Mouse (Mus musculus) 3134 (cell line): Measurements from ENCODE around the gene Snx29.
"Not testable (repeated sequence)": the region's sequence is repeated elsewhere in the genome, so short reads cannot be mapped to it uniquely, and the experiment has no call there.

Source experiments
- DNase-seq: peaks from one replicate; pipeline ENCODE4 v3.0.0-alpha.2; 2011; ENCODE audit warnings: low spot score; ENCODE audit not compliant: insufficient read length; ENCODE audit errors: extremely low read depth

Snx29 gene

DNA sequence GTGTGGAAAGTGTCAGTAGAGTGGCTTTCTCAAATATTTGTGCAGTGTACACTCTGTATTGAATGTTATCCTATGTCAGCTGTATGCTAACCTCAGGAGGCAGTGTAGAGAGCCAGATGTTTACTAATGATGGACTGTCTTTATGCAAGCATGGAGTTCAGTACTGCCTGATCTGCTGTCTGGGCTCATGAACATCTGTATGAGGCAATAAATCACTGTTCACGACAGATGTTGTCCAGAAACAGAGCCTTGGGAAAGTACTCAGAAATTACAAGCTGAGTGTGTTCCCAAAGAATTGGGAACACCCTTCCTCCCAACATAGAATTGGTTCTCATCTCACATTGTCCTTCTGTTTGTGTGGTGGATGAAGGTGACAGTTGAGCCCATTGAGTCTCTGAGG, 121.9 kb downstream of the Snx29 start:
- DNase-seq = no peak

DNA sequence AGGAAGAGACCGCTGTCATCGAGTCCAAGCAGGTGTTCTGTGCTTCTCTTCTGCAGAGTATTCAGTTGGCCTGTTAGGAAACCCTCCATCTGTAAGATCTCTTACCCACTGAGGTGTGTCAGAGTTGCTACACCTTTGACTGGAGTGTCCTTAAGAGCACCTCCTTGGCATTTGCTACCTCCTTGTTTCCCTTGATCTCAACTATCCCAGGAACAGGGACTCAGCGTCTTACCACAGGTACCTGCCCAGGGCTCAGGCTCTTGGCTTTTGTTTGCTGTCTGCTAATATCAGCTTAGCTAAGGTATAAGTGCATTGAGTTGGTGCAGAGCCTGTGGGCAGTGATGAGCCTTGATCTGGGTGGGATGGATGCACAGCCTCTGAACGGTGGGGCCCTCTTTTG, 124.3 kb downstream of the Snx29 start:
- DNase-seq = no peak

DNA sequence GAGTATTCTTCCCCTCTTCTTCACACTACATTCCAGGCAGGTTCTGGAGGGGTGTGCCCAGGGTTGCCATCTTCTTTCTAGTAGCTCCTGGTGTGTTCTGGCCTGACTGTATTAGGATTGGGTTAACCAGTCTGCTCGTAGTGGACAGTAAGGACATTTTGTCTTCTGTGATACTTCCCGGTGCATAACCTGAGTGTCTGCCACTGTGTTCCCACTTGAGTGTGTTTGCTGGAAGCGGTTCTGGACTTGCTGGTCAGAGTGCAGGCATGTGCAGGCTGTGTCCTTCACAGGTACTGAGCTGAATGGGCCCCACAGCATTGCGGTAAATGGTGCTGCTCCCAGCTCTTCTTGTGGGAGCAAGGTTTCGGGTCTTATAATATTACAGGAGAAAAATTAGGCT, 125.2 kb downstream of the Snx29 start:
- no peak for DNase-seq

DNA sequence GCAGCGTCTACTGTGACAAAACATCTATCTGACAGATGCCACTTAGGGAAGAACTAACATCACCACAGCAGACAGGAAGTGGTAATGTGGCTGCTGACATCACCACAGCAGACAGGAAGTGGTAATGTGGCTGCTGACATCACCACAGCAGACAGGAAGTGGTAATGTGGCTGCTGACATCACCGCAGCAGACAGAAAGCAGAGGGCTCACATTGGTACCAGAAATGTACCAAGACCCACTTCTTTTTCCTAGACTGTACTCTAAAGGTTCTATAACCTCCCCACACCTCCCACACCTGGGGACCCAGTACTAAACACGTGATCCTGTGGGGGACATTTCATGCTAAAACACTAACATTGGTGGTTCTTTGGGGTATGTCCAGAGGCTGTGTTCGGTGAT, 126.0 kb downstream of the Snx29 start:
- DNase-seq = not testable (repeated sequence)

DNA sequence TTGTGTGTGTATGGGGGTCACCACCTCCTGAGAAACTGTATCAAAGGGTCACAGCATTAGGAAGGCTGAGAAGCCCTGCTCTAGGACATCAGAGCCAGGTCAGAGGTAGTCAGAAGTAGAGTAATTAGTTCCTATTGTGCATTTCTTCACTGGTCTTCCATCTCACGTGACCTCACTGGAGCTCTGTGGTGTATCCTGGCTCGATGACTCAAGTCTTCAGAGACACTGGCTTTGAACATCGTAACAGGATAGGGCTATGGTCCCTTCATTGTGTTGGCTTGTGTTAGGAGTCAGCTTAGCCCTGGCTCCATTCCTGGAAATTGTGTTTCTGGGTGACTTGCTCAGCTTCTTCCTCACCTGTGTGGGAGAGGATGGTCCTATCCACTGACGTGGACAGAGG, 126.6 kb downstream of the Snx29 start:
- DNase-seq = no peak

DNA sequence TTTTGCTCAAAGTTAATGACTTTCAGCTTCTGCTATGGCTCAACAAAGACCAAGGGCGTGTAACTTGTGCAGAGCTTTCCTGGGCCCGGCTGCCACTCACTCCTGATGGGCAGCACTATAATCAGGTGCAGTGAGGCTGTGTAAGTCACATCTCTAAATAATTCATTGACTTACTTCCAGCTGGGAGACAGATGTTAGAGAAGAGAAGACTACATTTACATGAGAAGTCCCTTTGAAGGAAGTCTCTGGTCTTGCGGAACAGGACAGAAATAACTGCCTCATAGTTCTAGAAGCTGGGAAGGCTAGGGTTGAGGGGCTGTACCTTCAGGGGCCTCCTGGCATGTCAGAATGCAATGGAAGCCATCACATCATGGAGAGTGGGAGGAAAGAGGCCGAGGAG, 127.9 kb downstream of the Snx29 start:
- DNase-seq = no peak

DNA sequence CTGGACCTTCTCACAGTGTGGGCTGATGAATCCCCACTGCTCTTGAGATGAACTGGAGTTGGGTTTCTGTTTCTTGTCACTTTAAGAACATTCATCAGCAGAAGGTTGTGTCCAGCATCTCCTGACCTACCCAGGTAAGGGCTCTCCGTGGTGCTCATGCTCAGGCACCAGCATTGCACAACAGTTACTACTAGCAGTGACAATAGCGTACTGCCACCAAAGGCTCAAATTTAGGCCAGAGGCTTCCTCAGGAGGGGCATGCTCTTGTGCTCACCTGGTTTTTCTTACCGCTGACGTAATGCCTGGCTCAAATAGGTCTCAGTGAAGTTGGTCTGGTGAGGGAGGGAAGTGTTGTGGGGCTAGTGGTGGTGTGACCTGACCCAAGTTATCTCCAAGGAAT, 132.2 kb downstream of the Snx29 start:
- no peak for DNase-seq

DNA sequence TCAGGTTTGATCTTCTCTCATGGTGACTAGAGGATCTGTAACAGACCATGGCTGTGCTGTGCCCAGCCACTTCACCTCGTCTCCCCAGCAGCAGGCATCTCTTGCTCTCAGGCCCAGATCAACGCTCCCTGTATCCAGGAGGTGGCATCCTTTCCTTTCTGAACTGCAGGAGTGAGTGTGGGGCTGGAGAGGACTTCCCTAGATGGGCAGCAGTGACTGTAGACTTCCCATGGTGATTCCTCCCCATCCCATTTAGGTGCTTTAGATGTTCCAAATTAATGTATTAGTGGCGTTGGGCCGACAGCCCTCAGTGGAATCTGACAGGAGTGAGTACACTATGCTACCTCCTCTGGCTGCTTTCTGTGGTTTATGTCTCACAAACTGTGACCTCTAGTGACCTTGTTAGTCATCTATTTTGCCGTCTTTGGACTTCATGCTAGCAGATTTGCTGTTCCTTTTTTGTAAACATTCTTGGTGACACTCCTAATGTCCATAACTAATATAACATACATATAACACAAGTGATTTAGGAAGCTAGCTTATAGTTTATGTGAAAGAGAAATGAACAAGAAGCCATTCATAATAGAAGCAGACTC, 132.9 kb downstream of the Snx29 start:
- no peak for DNase-seq

DNA sequence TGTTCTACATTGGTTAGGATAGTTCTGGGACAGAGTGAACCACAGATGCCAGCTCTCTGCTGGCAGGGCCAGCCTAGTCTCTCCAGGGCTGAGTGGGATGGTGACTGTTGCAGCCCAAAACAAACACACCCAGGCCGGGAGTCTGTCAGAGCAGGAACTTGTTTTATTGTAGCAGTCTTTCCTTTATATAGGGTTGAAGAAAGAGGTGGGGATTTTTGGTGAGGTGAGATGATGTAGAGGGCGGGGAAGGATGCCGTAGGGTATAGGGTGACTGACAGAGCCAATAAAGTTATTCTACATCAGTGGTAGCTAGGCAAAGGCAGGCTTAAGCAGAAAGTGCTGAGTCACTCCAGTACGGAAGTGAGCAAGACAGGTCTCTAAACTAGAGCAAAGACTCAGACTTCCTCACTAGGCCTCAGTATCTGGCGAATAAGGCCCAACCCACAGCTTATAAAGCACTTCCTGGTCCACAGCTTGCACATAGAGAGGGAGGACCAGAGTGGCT, 133.5 kb downstream of the Snx29 start:
- peak; percentile 85 for DNase-seq

DNA sequence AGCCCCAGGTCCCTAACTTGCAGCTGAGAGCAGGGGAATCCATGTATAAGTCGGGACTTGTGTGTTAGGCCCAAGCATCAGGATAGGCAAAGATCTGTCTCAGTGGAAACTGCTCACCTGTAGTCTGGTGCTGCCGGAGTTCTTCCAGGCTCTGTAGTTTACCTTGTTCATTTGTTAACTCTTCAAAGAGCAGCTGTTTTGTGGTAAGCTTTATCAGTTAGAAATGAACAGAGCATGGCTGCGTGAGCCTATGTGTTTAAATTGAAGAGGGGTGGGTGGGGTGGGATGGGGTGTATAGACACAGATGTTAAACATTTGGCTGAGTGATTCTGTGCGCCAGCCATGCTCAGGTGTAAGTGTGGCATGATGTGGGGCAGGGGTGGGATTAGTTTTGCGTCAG, 134.4 kb downstream of the Snx29 start:
- no peak for DNase-seq

DNA sequence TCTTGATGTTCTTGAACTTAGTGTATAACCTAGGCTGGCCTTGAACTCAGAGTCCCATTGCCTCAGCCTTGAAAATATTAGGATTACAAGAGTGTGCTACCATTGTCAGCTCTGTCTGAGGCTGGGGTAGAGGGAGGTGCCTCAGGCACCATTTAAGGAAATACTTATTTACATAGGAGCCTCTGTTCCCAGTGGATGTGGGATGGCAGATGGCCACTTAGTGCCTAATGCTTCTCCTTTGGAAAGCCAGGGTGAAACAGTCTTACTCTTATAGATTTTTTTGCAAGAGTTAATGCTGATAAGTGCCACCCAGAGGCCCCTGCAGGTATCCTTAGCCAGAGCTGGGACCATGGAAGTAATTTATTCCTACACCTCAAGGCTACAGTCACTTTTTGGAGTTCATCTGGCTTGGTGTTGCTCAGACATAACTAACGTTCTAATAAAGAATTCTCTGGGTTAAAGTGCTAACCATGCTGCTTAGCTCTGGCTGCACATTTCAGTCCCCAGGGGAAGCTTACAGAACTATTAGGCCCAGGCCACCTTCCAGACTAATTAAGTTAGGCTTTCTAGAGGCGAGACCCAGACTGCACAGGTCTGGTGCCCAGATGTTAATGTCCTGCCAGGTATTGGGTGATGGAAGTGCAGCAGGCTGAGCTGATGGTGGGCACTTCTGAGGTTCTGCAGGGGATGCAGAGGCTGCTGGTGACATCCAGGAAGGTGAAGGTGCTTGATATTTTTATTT, 135.1 kb downstream of the Snx29 start:
- DNase-seq = no peak

DNA sequence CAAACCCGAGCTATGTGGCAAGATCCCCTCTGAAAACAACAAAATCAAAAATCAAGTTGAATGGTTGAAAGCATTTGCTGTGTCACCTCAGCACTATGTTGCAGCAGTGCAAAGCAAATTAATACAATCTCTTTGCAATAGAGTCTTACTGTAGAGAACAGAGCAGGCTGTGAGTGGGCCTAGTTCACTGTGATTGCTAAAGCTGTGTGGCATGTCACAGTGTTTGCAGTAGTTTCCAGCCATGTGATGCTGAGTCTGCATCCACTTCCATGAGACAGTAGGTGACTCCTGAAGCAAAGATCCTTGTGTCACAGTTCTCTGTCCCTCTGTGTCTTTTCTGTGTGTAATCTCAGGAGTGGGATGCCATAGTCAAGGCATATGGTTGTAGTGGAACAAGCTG, 137.5 kb downstream of the Snx29 start:
- no peak for DNase-seq

DNA sequence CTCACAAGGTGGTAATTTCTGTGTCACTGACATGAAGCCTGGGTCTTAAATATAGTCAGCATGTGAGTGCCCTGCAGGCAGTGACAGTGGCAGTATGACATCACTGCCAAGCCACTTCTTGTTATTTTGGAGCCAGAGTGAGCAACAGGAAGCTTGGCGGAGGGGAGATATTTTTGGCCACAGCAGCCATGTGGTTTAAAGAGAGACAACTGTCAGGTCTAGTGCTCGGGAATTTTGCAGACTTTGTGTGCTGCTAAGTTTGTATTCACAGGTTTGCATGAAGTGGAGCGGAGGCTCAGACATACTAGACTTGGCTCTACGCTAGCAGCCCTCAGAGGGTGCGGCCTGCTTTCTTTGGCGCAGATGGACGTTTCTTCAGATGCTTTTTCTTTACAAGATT, 138.9 kb downstream of the Snx29 start:
- peak; percentile 55 for DNase-seq

DNA sequence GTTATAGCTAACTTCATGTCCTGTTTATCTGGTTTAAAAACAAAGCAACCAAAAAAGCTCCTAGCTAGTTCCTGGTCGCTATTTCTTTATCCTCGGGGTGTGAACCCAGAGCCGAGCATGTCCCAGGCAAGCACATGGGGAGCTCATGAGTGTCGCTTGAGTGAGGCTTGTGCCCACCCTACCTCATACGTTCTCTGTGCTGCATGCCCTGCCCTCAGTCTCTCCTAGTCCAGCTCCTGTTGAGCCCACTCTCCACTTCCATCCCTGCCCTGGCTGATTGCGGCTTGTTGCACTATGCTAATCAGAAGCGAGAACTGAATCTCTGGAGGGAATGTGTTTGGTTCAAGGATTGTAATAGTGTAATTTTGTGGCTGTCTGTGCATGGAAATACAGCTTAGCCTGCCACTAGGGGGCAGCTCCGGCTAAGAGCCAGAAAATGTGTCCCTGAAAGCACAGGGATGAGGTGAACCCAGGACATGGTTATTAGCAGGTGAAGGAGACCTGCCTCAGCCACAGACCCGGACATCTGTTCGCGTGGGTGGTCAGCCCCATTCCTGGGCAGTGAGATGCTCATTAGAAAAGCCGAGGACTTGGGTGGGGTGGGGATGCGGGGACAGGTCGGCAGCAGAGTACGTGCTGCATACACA, 145.9 kb downstream of the Snx29 start:
- peak; percentile 59 for DNase-seq

DNA sequence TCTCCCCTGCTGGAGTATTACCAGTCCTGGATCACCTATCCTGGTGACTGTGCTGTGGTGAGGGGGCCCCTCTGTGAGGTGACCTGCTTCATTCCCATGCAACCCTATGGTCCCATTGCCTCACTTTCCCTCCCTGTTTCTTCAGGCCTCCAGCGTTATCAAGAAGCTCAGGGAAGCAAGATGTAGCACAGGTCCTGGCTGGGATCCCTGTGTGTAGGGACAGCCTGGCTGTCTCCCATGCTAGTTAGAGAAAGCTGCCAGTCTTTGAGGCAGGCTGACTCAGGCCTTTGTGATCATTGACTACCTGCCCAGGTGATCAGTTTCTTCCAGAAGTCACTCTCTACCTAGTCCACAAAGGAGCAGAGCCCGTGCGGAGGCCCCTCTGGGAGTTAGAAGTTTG, 146.8 kb downstream of the Snx29 start:
- DNase-seq = no peak

DNA sequence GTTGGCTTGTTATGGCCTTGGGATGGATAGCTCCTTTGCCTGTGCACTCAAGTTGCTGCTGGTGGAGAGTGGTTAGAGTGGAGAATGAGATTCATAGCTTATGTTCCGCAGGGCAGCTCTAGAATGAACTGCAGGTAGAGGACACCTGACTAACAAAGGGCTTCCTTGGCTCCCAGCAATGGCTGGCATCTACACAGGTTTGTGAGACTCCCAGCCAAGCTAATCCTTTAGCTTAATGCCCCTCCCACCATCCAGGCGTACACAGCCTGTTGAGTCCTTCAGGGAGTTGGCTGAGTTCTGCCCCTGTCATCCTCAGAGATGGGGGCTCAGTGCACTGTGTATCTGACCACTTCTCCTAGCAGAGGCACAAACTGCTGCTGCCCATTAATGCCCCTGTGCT, 148.5 kb downstream of the Snx29 start:
- DNase-seq = no peak

DNA sequence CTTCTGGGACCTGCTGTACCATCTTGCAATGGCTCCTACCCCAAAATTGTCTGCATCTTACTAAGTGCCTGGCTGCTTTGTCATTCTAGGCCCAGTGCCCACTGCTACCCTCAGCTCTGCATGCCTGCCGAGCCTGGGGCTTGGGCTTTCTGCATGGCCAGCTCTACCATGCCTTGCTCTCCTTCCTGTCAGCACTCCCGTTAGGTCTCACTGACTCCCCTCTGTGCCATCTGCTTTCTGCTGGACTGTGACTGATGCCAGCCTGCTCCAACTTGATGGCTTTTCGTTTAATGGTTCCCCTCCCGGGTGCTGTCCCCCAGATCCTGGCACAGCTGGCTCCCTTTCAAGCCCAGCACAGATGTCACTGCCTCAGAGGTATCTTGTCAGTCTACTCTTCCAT, 150.1 kb downstream of the Snx29 start:
- DNase-seq = peak; percentile 31

DNA sequence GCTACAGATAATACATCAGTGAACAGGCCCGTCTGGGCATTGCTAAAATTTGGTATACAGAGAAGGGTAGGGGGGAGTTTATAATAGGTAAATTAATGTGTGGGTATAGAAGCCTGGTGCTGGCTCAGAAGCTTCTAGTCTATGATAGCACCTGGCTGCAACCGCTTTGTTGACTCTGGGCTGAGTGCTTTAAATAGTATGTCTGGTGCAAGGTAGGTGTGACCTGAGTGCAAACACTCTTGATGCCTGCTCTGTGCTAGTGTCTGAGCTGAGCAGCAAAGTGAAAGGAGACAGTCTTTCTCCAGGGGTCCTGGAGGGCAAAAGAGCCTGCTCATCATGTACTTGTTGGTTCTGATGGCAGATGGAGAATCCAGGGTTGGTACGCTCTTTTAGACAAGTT, 150.8 kb downstream of the Snx29 start:
- DNase-seq = no peak

DNA sequence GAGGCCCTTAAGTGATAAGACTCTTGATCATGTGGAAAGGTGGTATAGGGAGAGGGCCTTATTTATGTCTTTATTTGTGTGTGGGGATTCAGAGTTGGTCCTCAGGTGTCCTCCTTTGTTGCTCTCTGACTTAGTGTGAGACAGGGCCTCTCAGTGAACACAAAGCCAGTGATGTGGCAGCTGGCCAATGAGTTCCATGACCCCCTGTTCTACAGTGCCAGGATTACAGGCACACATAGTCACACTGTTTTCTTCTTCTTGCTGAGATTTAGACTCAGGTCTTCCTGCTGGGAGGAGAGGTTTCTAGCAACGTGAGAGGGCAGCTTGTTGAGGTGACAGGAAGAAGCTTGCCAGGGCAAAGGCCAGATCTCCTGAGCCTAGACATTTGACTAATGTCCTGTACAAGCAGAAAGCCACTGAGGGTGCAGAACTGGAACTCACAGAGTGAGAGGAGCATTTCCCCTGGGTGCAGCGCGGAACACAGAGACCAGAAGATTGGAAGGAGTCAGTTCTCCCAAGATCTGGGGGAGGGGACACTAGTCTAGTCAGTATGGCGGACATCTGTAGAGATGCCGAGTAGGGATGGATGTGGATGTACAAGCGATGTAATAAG, 151.3 kb downstream of the Snx29 start:
- no peak for DNase-seq

DNA sequence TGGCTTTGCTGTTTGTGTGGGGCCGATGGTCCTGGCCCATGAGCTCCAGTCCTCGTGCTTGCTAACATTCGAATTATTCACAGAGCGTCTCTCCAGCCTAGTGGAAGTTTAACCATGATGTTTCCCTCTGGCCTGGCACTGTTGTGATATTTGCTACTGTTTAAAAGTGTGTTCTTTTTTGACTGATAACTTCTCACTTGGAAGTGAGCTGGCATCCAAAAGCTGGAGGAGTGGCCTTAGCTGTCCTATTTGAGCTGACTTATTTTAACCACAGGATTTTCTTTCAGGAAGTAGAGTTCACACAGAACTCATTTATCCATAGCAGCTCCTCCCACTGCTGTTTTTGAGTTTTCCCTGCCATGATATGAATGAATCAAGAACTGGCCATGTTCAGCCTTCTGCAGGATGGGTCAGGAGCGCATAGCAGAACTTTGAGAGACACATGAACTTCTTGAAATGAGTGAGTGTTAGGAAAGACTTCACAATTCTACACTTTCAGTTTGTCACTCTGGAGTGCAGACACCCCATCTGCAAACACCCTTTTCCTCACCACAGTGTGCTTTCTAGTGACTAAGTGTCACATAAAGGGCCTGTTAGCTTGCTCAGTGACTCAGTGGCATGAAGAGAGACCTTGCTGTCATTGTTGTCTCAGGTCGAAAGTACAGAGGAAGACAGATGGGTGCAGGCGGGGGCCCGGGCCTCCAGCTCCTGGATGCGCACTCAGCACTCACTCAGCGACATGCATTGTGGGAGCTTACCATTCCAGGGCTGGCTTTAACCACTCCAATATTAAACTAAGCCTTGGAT, 152.6 kb downstream of the Snx29 start:
- DNase-seq = peak; percentile 57

DNA sequence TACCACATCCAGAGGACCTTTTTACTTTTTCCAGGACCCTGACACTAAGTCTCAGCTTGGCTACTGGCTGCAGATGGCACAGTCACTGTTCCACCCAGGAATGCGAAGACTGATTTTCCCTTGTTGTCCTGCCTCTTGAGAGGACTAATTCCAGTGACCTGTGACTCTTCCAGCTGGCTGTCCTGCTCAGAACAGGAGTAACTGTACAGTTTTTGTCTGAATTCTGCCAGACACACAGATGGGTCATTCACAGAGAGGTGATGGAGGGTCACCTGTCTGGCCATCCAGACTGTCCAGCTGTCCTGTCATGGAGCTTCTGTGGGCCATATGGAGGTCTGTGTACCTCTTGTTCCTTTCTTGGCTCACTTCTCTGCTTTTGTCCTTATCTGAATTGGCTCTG, 153.6 kb downstream of the Snx29 start:
- DNase-seq = no peak
